Comparison of ENCODE assay signal across 10 mouse cellular contexts in genomic region chr5:117143721-117144135, GRCm38 (mm10). TPM values are rescaled to one million over a fixed set of nuclear protein-coding genes. Genes with fewer than 3 reads are reported as not detected.
DNase-seq lines count a peak whose midpoint lies in the region; ATAC-seq lines count a peak whose summit lies in the region.
"Had no signal": no experiment of that assay in that cellular context is flagged by ENCODE, and none has a peak within 500 bp of the region (broad histone marks: within the 10 kb centered on the region; RNA-seq: fewer than 3 reads in every experiment).

No protein-coding gene starts in this region.

- H3K27me3 ChIP-seq in forebrain, embryonic 14.5 days (replicated peaks; ENCODE audit: control insufficient read depth, insufficient read depth, low read length): no peaks in the 10 kb centered on the region
- H3K27me3 ChIP-seq in forebrain, embryonic 13.5 days: no peaks in the 10 kb centered on the region
- no peaks in the 10 kb centered on the region for H3K27me3 ChIP-seq in neural tube, embryonic 11.5 days (ENCODE audit: control insufficient read depth, insufficient read depth, low read length)
- H3K27me3 ChIP-seq: heart, embryonic 15.5 days; neural tube, embryonic 12.5 days had no signal

- H3K27ac ChIP-seq in forebrain, embryonic 14.5 days (ENCODE audit: low read depth, low read length): no peak overlapping the region
- no peak overlapping the region for H3K27ac ChIP-seq in forebrain, embryonic 13.5 days
- no peak overlapping the region for H3K27ac ChIP-seq in neural tube, embryonic 11.5 days (ENCODE audit: low read depth, low read length)
- H3K27ac ChIP-seq: heart, embryonic 15.5 days; neural tube, embryonic 12.5 days had no signal

- no peak overlapping the region for H3K4me2 ChIP-seq in forebrain, embryonic 14.5 days (ENCODE audit: low read length)
- H3K4me2 ChIP-seq in forebrain, embryonic 13.5 days: no peak overlapping the region
- no peak overlapping the region for H3K4me2 ChIP-seq in neural tube, embryonic 11.5 days (ENCODE audit: low read depth)
- H3K4me2 ChIP-seq: heart, embryonic 15.5 days; neural tube, embryonic 12.5 days had no signal

- no peaks in the 10 kb centered on the region for H3K9me3 ChIP-seq in forebrain, embryonic 14.5 days (replicated peaks; ENCODE audit: control insufficient read depth, low read length)
- H3K9me3 ChIP-seq in forebrain, embryonic 13.5 days (replicated peaks): peaks cover 5% of the 10 kb centered on the region; the same call in 1 of the 2 replicates
- no peaks in the 10 kb centered on the region for H3K9me3 ChIP-seq in neural tube, embryonic 11.5 days (ENCODE audit: control insufficient read depth, low read length)
- H3K9me3 ChIP-seq: heart, embryonic 15.5 days; neural tube, embryonic 12.5 days had no signal

- no peak overlapping the region for H3K9ac ChIP-seq in forebrain, embryonic 14.5 days (ENCODE audit: low read length)
- H3K9ac ChIP-seq in forebrain, embryonic 13.5 days: no peak overlapping the region
- H3K9ac ChIP-seq in neural tube, embryonic 11.5 days (ENCODE audit: low read length): no peak overlapping the region
- H3K9ac ChIP-seq: heart, embryonic 15.5 days; neural tube, embryonic 12.5 days had no signal

- 71% methylated on average over 9 of the region's 9 CpGs for WGBS in forebrain, embryonic 14.5 days
- WGBS in forebrain, embryonic 13.5 days: 65% methylated on average over 9 of the region's 9 CpGs
- WGBS in neural tube, embryonic 11.5 days: 67% methylated on average over 9 of the region's 9 CpGs

- no peak for ATAC-seq in forebrain, embryonic 14.5 days
- ATAC-seq in forebrain, embryonic 13.5 days: no peak
- no peak for ATAC-seq in neural tube, embryonic 11.5 days (ENCODE audit: insufficient read depth, low FRiP score, low TSS enrichment)
- peak; percentile 62 to 85 for ATAC-seq in hematopoietic stem cell, adult 5-6 weeks (replicated peaks in 1 of 2; ENCODE audit: insufficient read depth in 1 of 2, low FRiP score in 2 of 2, low TSS enrichment in 1 of 2, low read depth in 1 of 2, poor library complexity in 2 of 2, severe bottlenecking in 2 of 2)
- ATAC-seq in megakaryocyte, adult 5-6 weeks (ENCODE audit: poor library complexity, severe bottlenecking): peak; percentile 53

- H3K4me1 ChIP-seq in forebrain, embryonic 14.5 days (ENCODE audit: control insufficient read depth, insufficient read depth, low read length): no peaks in the 10 kb centered on the region
- no peaks in the 10 kb centered on the region for H3K4me1 ChIP-seq in forebrain, embryonic 13.5 days
- no peaks in the 10 kb centered on the region for H3K4me1 ChIP-seq in neural tube, embryonic 11.5 days (ENCODE audit: control insufficient read depth, insufficient read depth, low read length)
- H3K4me1 ChIP-seq: neural tube, embryonic 12.5 days had no signal

- no peaks in the 10 kb centered on the region for H3K36me3 ChIP-seq in forebrain, embryonic 14.5 days (ENCODE audit: control insufficient read depth, insufficient read depth, low read length)
- no peaks in the 10 kb centered on the region for H3K36me3 ChIP-seq in forebrain, embryonic 13.5 days (ENCODE audit: poor library complexity, severe bottlenecking)
- no peaks in the 10 kb centered on the region for H3K36me3 ChIP-seq in neural tube, embryonic 11.5 days (ENCODE audit: control insufficient read depth, insufficient read depth, low read length)
- H3K36me3 ChIP-seq: heart, embryonic 15.5 days; neural tube, embryonic 12.5 days had no signal

- H3K4me3 ChIP-seq in forebrain, embryonic 14.5 days (ENCODE audit: low read depth, low read length): no peak overlapping the region
- H3K4me3 ChIP-seq in forebrain, embryonic 13.5 days: no peak overlapping the region
- no peak overlapping the region for H3K4me3 ChIP-seq in neural tube, embryonic 11.5 days (ENCODE audit: low read depth, low read length)
- H3K4me3 ChIP-seq: heart, embryonic 15.5 days; neural tube, embryonic 12.5 days had no signal

- DNase-seq in forebrain, embryonic 14.5 days (ENCODE audit: low spot score): peak; percentile 19
- DNase-seq in neural tube, embryonic 11.5 days (ENCODE audit: low spot score): peak; percentile 43
- DNase-seq in neural tube, embryonic 10.5 days (ENCODE audit: extremely low spot score, low spot score): no peak
- DNase-seq in urinary bladder, adult 2 months (ENCODE audit: low spot score): no peak
- DNase-seq in adipocyte (ENCODE audit: low spot score): no peak

RNA-seq across cellular contexts. Expression of gene Taok3, which starts 23.8 kb away (rescaled TPM):
- polyA plus RNA-seq in forebrain, embryonic 14.5 days (2014; fragmentation: Nextera tagmentation; extraction: Ambion mirVana): 32.1 and 48.7 TPM in 2 replicates
- 29.8 and 30.7 TPM in 2 replicates for polyA plus RNA-seq in forebrain, embryonic 13.5 days (2015; fragmentation: Nextera tagmentation; extraction: Ambion mirVana)
- 20.0 and 20.3 TPM in 2 replicates for polyA plus RNA-seq in neural tube, embryonic 11.5 days (2014; fragmentation: Nextera tagmentation; extraction: Ambion mirVana)
- 63.8 and 70.4 TPM in 2 replicates for total RNA-seq in hematopoietic stem cell, adult 5-6 weeks (2017)
- 73.8 and 80.2 TPM in 2 replicates for total RNA-seq in megakaryocyte, adult 5-6 weeks (2015)
- 57.5 and 72.8 TPM in 2 replicates for total RNA-seq in megakaryocyte, adult 5-6 weeks (2017)
- polyA plus RNA-seq in urinary bladder, adult 2 months (2012; rRNA removed): 18.1 and 21.7 TPM in 2 replicates

RNA-seq across cellular contexts. Expression of gene Suds3, which starts 27.8 kb away (rescaled TPM):
- polyA plus RNA-seq in forebrain, embryonic 14.5 days (2014; fragmentation: Nextera tagmentation; extraction: Ambion mirVana): 49.5 and 55.5 TPM in 2 replicates
- 79.0 and 83.5 TPM in 2 replicates for polyA plus RNA-seq in forebrain, embryonic 13.5 days (2015; fragmentation: Nextera tagmentation; extraction: Ambion mirVana)
- 46.3 and 46.7 TPM in 2 replicates for polyA plus RNA-seq in neural tube, embryonic 11.5 days (2014; fragmentation: Nextera tagmentation; extraction: Ambion mirVana)
- total RNA-seq in hematopoietic stem cell, adult 5-6 weeks (2017): 74.9 and 115 TPM in 2 replicates
- total RNA-seq in megakaryocyte, adult 5-6 weeks (2015): 18.0 and 18.8 TPM in 2 replicates
- 93.5 and 102 TPM in 2 replicates for total RNA-seq in megakaryocyte, adult 5-6 weeks (2017)
- 69.9 and 73.2 TPM in 2 replicates for polyA plus RNA-seq in urinary bladder, adult 2 months (2012; rRNA removed)

Comparison
In these comparisons a context has a peak if more than half of its experiments do, and no peak if none do; other contexts are left out.
1. DNase-seq: peak in forebrain, embryonic 14.5 days (single experiment) and neural tube, embryonic 11.5 days (single experiment); none in neural tube, embryonic 10.5 days (single experiment), urinary bladder, adult 2 months (single experiment) and adipocyte (single experiment).
2. ATAC-seq: peak in hematopoietic stem cell, adult 5-6 weeks (2 of 2) and megakaryocyte, adult 5-6 weeks (single experiment); none in forebrain, embryonic 14.5 days (single experiment), forebrain, embryonic 13.5 days (single experiment) and neural tube, embryonic 11.5 days (single experiment).